In the genomic region with DNA sequence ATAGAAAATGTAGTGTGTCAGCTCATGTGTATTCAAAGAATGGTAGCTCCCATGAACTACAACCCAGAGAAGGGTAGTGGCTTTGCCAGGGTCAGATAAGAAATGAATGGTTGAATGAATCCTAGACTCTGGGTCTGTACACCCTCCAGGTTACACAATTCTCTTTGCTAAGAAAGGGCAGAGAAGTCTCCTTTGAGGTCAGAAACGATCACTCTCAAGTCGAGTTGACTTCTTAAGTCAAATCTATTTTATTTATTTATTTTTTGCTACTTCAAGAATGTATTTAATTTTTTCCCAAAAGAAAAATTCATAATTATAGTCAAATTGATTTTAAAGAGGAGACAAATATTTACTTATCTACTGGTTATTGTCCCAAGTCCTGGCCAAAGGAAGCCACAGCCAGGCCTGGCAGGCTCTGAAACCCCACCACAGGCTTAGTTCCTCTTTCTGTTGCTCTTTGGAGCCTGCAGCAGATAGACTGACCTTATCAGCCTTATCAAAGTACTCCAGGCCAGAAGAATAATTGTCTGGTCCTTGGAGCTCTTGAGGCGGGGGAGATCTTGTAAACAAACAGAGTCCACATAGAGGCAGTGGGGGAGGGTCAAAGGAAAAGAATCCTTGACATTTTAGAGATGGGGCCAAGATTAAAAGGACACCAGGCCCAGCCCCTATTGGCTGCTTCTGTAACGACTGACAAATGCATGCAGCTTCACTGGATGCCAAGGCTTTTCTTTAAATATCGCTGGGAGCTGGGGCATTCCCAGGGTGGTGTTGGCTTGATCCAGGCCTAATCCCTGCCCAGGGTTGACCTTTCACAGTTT, we compare ENCODE assay signal across 10 mouse cellular contexts.
A peak's percentile ranks its signal among the peaks of the same experiment; 100 is the strongest.
DNase-seq lines count a peak whose midpoint lies in the region; ATAC-seq and TF ChIP-seq lines count a peak whose summit lies in the region.
"Had no signal": no experiment of that assay in that cellular context is flagged by ENCODE, and none has a peak within 500 bp of the region (broad histone marks: within the 10 kb centered on the region; RNA-seq: fewer than 3 reads in every experiment).

No protein-coding gene starts in this region.

- ATAC-seq in heart, embryonic 12.5 days (ENCODE audit: insufficient number of reproducible peaks, low FRiP score), result no peak
- ATAC-seq in lung, embryonic 14.5 days (ENCODE audit: insufficient read depth), result no peak

- TF ChIP-seq CTCF in lung, embryonic 14.5 days (IDR thresholded peaks at IDR 0.05; ENCODE audit: low read depth), result no peak

- no peak overlapping the region for H3K4me2 ChIP-seq in heart, embryonic 12.5 days
- no peak overlapping the region for H3K4me2 ChIP-seq in lung, embryonic 14.5 days

- no peaks in the 10 kb centered on the region for H3K36me3 ChIP-seq in heart, embryonic 12.5 days
- no peaks in the 10 kb centered on the region for H3K36me3 ChIP-seq in lung, embryonic 14.5 days (ENCODE audit: insufficient read depth)

- no peaks in the 10 kb centered on the region for H3K27me3 ChIP-seq in heart, embryonic 12.5 days (replicated peaks)
- no peaks in the 10 kb centered on the region for H3K27me3 ChIP-seq in lung, embryonic 14.5 days (ENCODE audit: insufficient read depth, low read length)

- peak; percentile 52 for DNase-seq in ovary, postnatal 36 days (ENCODE audit: low spot score)
- no peak for DNase-seq in ovary, postnatal 14 days (ENCODE audit: low spot score)
- DNase-seq in lung, embryonic 14.5 days, result peak; percentile 76
- no peak for DNase-seq in left cerebral cortex, adult 9 months (ENCODE audit: low spot score in 2 of 2)
- DNase-seq in right cerebral cortex, adult 18-20 months, result no peak
- no peak for DNase-seq in retina, embryonic 14.5 days (ENCODE audit: low spot score)
- DNase-seq in urinary bladder, postnatal 14 days (ENCODE audit: low spot score), result no peak
- DNase-seq: retina, postnatal 1 day had no signal

- H3K27ac ChIP-seq in heart, embryonic 12.5 days (ENCODE audit: poor library complexity, severe bottlenecking), result 0 out of 2 replicates have a peak overlapping the region, but pooled peaks have one; percentile 6
- peak overlapping the region; percentile 52 for H3K27ac ChIP-seq in lung, embryonic 14.5 days (ENCODE audit: low read depth)

- no peaks in the 10 kb centered on the region for H3K9me3 ChIP-seq in heart, embryonic 12.5 days (replicated peaks)
- H3K9me3 ChIP-seq in lung, embryonic 14.5 days (ENCODE audit: low read depth, low read length), result no peaks in the 10 kb centered on the region

- H3K4me1 ChIP-seq in heart, embryonic 12.5 days (replicated peaks), result peaks cover 58% of the 10 kb centered on the region
- peaks cover 42% of the 10 kb centered on the region for H3K4me1 ChIP-seq in lung, embryonic 14.5 days (ENCODE audit: insufficient read depth)

- H3K4me3 ChIP-seq in heart, embryonic 12.5 days, result no peak overlapping the region
- H3K4me3 ChIP-seq in lung, embryonic 14.5 days (ENCODE audit: low read depth, low read length), result no peak overlapping the region
- H3K4me3 ChIP-seq: erythroblast, embryonic 14.5 days had no signal

- H3K9ac ChIP-seq in heart, embryonic 12.5 days, result no peak overlapping the region
- H3K9ac ChIP-seq in lung, embryonic 14.5 days, result no peak overlapping the region

- WGBS in heart, embryonic 12.5 days, result 31% methylated on average over 5 of the region's 5 CpGs
- WGBS in lung, embryonic 14.5 days, result 24% methylated on average over 5 of the region's 5 CpGs

Comparison
In these comparisons a context has a peak if more than half of its experiments do, and no peak if none do; other contexts are left out.
1. DNase-seq: peak in ovary, postnatal 36 days (single experiment) and lung, embryonic 14.5 days (single experiment); none in ovary, postnatal 14 days (single experiment), left cerebral cortex, adult 9 months (0 of 2), right cerebral cortex, adult 18-20 months (single experiment), retina, embryonic 14.5 days (single experiment) and urinary bladder, postnatal 14 days (single experiment).